Mouse (Mus musculus): ENCODE measurements around the gene Ceacam15.

The Ceacam15 gene

DNA sequence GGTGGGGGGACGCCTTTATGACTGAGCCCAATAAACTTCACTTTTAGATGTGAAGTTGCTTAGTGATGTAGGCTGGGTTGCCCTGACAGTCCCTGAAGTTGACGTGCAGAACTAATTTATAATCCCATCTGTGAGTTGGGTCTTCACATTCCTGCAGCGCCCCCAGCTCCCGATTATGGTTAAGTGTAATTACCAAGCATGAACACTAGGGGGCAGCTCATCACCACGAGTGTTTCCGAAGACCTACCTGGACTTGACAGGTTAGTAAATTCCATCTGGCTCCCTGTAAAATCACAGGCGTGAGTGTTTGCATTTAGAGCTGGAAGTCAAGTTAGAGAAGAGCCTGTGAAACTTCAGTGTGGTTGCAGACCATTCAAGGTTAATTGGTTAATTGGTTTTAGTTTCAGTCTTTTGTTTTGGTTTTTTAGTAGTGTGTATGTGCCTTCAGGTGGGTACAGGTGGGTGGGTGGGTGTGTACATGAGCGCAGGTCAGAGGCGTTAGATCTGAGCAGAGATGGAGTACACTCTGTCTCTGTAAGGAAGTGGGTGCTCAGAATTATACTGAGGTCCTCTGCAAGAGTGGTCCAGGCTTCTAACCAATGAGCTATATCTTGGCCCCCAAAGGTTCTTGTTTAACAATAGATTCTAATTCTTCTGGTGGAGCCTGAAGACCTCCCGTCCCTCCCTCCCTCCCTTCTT is 45.8 kb downstream of the Ceacam15 start:
- peak; percentile 74 for DNase-seq

- DNase-seq = peak; percentile 63
Observed at GRCm38 (mm10) chr7:16628096-16628771, 47.3 kb downstream of the Ceacam15 start.

DNA sequence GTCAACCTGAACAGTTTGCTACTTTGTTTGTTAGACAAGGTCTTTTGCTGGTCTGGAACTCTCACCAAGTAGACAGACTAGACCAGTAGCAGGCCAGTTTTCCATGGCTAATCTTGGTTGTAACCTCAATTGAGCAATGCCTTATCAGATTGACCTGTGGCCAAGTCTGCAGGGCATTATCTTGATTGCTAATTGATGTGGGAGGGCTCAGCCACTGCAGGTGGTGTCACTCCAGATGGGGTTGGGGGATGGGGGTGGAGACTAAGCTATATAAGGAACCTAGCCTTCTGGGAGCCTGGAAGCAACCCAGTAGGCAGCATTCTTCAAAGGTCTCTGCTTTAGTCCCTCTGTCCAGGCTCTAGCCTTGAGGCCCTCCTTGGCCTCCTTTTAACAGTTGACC is 51.8 kb downstream of the Ceacam15 start:
- no peak for DNase-seq

- DNase-seq = no peak
Observed at GRCm38 (mm10) chr7:16623131-16623530, 52.4 kb downstream of the Ceacam15 start.
